Mouse (Mus musculus) liver, embryonic 14.5 days (tissue): ENCODE measurements around the gene Cela1.

Source experiments
- CTCF ChIP-seq: IDR thresholded peaks from 2 replicates; pipeline ENCODE4 v1.5.1; 2016; ENCODE audit warnings: antibody characterized with exemption, low read depth, control low read depth
- EP300 ChIP-seq: IDR thresholded peaks from 2 replicates; pipeline ENCODE4 v1.6.1; 2016; ENCODE audit warnings: antibody characterized with exemption, low read depth

DNA sequence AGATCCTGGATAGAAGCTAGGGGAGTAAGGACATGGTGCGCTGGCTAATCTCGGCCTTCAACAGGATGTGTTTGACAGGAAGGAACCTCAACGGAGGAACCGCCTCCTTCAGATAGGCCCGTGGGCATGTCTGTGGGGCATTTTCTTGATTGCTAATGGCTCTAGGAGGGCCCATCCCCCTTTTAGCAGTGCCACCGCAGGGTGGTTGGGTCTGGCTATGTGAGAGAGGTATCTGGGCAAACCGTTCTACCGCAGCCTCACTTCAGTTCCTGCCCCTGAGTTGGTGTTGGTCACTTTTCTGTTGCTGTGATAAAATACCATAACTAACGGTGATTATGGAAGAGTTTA lies 48.2 kb upstream of the Cela1 start:
- TF ChIP-seq CTCF (no peak), EP300 (no peak)
